Mouse (Mus musculus) Patski (cell line): ENCODE measurements around the gene Vamp1. TPM values are rescaled to one million over a fixed set of nuclear protein-coding genes. Genes with fewer than 3 reads are reported as not detected.
A peak's percentile ranks its signal among the peaks of the same experiment; 100 is the strongest.

ENCODE experiments used
- ATAC-seq: fragments of 100-300 bp; one replicate; pipeline ENCODE4 v1.8.0; 2021
- CTCF ChIA-PET: fragments of 350-600 bp; sonication (Branson Sonifier 250); formaldehyde crosslinking; loops from one replicate; lab custom pipeline; 2022; ENCODE audit warnings: inconsistent platforms; lab: Charles Lee
- POLR2A ChIA-PET: fragments of 350-600 bp; sonication (Branson Sonifier 250); formaldehyde crosslinking; loops from one replicate; lab custom pipeline; 2022; ENCODE audit warnings: antibody characterized with exemption, inconsistent platforms; lab: Charles Lee
- DNase-seq: peaks from one replicate; pipeline ENCODE4 v3.0.0-alpha.2; 2011; ENCODE audit warnings: low read depth, low spot score
- H3K27me3 ChIP-seq: fragments of 371-371 bp; one replicate; pipeline ENCODE4 v1.5.1; 2021
- CTCF ChIP-seq: fragments of 100-300 bp; IDR thresholded peaks from one replicate; pipeline ENCODE4 v1.5.1; 2021
- in situ Hi-C: fragments of 300-500 bp; cut with MboI; formaldehyde crosslinking; loops from 3 replicates; pipeline ENCODE4 v1.11.1; 2018; ENCODE audit warnings: low pct_unique_long_range_greater_than_20kb, mixed read lengths
- polyA plus RNA-seq: library from polyadenylated mRNA; unstranded; gene quantifications from one replicate; pipeline ENCODE4 v1.2.3, GENCODE M21; 2021

Gene Vamp1
- polyA plus RNA-seq, 1 experiment from 2014 or later = 7.5 TPM

- no peaks in the 10 kb centered on the region for H3K27me3 ChIP-seq
- ATAC-seq (no peak), DNase-seq (no peak)
- no peak for TF ChIP-seq CTCF
- in situ Hi-C loops = no loop called here
- ChIA-PET POLR2A (no interaction called here), CTCF (no interaction called here)
These were observed 33.2 kb upstream of the Vamp1 start for GRCm38 (mm10) chr6:125182133-125182532.

- ATAC-seq (no peak), DNase-seq (no peak)
- in situ Hi-C loops = no loop called here
- no peak for TF ChIP-seq CTCF
- ChIA-PET POLR2A (interaction anchor here (1.6 kb wide), 1 partner anchor 12 kb away, joined by 5 read pairs; no protein-coding TSS in a partner anchor), CTCF (interaction anchor here (1.3 to 1.5 kb wide), 2 partner anchors 18 to 32 kb away, joined by 3 to 4 read pairs; no protein-coding TSS in a partner anchor)
- H3K27me3 ChIP-seq = no peaks in the 10 kb centered on the region
These were observed 29.1 kb upstream of the Vamp1 start for GRCm38 (mm10) chr6:125186203-125186602.

GRCm38 (mm10) chr6:125190816-125191215, 24.5 kb upstream of the Vamp1 start:
- no peak for ATAC-seq

GRCm38 (mm10) chr6:125191332-125192015, 23.9 kb upstream of the Vamp1 start, which contains the start of the genes Ncapd2 and Mrpl51:
TSS of gene Ncapd2 (minus strand) at chr6:125191701.
TSS of gene Mrpl51 (plus strand) at chr6:125191801.
- H3K27me3 ChIP-seq = no peaks in the 10 kb centered on the region
- POLR2A ChIA-PET = interaction anchor here (0.8 to 1.6 kb wide), 3 partner anchors 21 to 31 kb away, joined by 3 to 6 read pairs (median 5); partner anchors contain the start of gene Gapdh
- CTCF ChIA-PET = no interaction called here
- in situ Hi-C loops = no loop called here
- TF ChIP-seq CTCF = no peak
- ATAC-seq = peak; percentile 99
- DNase-seq = peak; percentile 80

More at GRCm38 (mm10) chr6:125190816-125191215, 24.5 kb upstream of the Vamp1 start:
- no peak for TF ChIP-seq CTCF
- ChIA-PET CTCF (no interaction called here), POLR2A (interaction anchor here (0.8 to 1.6 kb wide), 2 partner anchors 24 to 30 kb away, joined by 3 to 6 read pairs; partner anchors contain the start of gene Gapdh)
- in situ Hi-C loops = no loop called here
- no peak for DNase-seq
- H3K27me3 ChIP-seq = no peaks in the 10 kb centered on the region

- in situ Hi-C loops = no loop called here
- no peak for TF ChIP-seq CTCF
- no peaks in the 10 kb centered on the region for H3K27me3 ChIP-seq
- POLR2A ChIA-PET = interaction anchor here (1.5 to 1.6 kb wide), 2 partner anchors 21 to 25 kb away, joined by 5 to 6 read pairs; partner anchors contain the start of gene Gapdh
- DNase-seq (no peak), ATAC-seq (peak; percentile 86)
- CTCF ChIA-PET = no interaction called here
These were observed 23.2 kb upstream of the Vamp1 start for GRCm38 (mm10) chr6:125192016-125192714.

- ChIA-PET POLR2A (interaction anchor here (1.5 kb wide), 1 partner anchor 22 kb away, joined by 5 read pairs; no protein-coding TSS in a partner anchor), CTCF (no interaction called here)
- no peak for TF ChIP-seq CTCF
- no peak for DNase-seq
- no peak for ATAC-seq
- H3K27me3 ChIP-seq = no peaks in the 10 kb centered on the region
- in situ Hi-C loops = no loop called here
These were observed 22.5 kb upstream of the Vamp1 start for GRCm38 (mm10) chr6:125192841-125193240.

- TF ChIP-seq CTCF = no peak
- DNase-seq (no peak), ATAC-seq (no peak)
- in situ Hi-C loops = no loop called here
- no peaks in the 10 kb centered on the region for H3K27me3 ChIP-seq
- ChIA-PET CTCF (interaction anchor here (0.9 kb wide), 1 partner anchor 36 kb away, joined by 3 read pairs; no protein-coding TSS in a partner anchor), POLR2A (interaction anchor here (0.6 kb wide), 1 partner anchor 19 kb away, joined by 5 read pairs; no protein-coding TSS in a partner anchor)
These were observed 22.0 kb upstream of the Vamp1 start for GRCm38 (mm10) chr6:125193390-125193789.

- ATAC-seq = no peak
- H3K27me3 ChIP-seq = no peaks in the 10 kb centered on the region
- CTCF ChIA-PET = interaction anchor here (3.1 kb wide), 1 partner anchor 76 kb away, joined by 8 read pairs; no protein-coding TSS in a partner anchor
- no peak for TF ChIP-seq CTCF
- in situ Hi-C loops = no loop called here
- DNase-seq = no peak
- POLR2A ChIA-PET = no interaction called here
These were observed 19.7 kb upstream of the Vamp1 start for GRCm38 (mm10) chr6:125195541-125196075.

GRCm38 (mm10) chr6:125196301-125196700, 19.1 kb upstream of the Vamp1 start:
- ATAC-seq = no peak
- ChIA-PET CTCF (interaction anchor here (3.1 kb wide), 1 partner anchor 75 kb away, joined by 8 read pairs; no protein-coding TSS in a partner anchor), POLR2A (no interaction called here)
- H3K27me3 ChIP-seq = no peaks in the 10 kb centered on the region
- no peak for TF ChIP-seq CTCF
- no peak for DNase-seq
- in situ Hi-C loops = no loop called here

GRCm38 (mm10) chr6:125197166-125197565, 18.2 kb upstream of the Vamp1 start:
- ChIA-PET CTCF (interaction anchor here (3.1 kb wide), 1 partner anchor 74 kb away, joined by 8 read pairs; no protein-coding TSS in a partner anchor), POLR2A (no interaction called here)
- TF ChIP-seq CTCF = no peak
- in situ Hi-C loops = no loop called here
- ATAC-seq (no peak), DNase-seq (no peak)
- no peaks in the 10 kb centered on the region for H3K27me3 ChIP-seq
